Mouse (Mus musculus): Measurements from ENCODE around the gene Fstl4.

- no peak for TF ChIP-seq HCFC1 (IDR thresholded peaks at IDR 0.05; ENCODE audit: borderline replicate concordance, insufficient read depth, low read length)
- TF ChIP-seq CHD2 (IDR thresholded peaks at IDR 0.05; ENCODE audit: low read depth, low read length) = no peak
These were observed 19.6 kb upstream of the Fstl4 start for GRCm38 (mm10) chr11:52744593-52745450.

Data from ES-E14 (cell line).